Mouse (Mus musculus) midbrain, embryonic 13.5 days (tissue): ENCODE measurements around the gene Spata1. TPM values are rescaled to one million over a fixed set of nuclear protein-coding genes. Genes with fewer than 3 reads are reported as not detected.

Source experiments
- ATAC-seq: fragments of 200-750 bp; cut with Nextera tagmentation; 2 replicates; pipeline ENCODE4 v1.8.0; 2017; ENCODE audit warnings: mild to moderate bottlenecking, moderate TSS enrichment, moderate library complexity
- H3K27ac ChIP-seq: fragments of 300-500 bp; sonication (generic); 2 replicates; pipeline ENCODE4 v1.5.1; 2015; ENCODE audit warnings: inconsistent platforms, mild to moderate bottlenecking, moderate library complexity
- H3K27me3 ChIP-seq: fragments of 300-500 bp; sonication (generic); 2 replicates; pipeline ENCODE4 v1.6.1; 2015; ENCODE audit warnings: mild to moderate bottlenecking, inconsistent platforms
- H3K36me3 ChIP-seq: fragments of 300-500 bp; sonication (generic); 2 replicates; pipeline ENCODE4 v1.6.1; 2015; ENCODE audit warnings: mild to moderate bottlenecking, inconsistent platforms
- H3K4me1 ChIP-seq: fragments of 300-500 bp; sonication (generic); replicated peaks from 2 replicates; pipeline ENCODE4 v1.6.1; 2015; ENCODE audit warnings: inconsistent platforms
- H3K4me2 ChIP-seq: fragments of 300-500 bp; sonication (generic); replicated peaks from 2 replicates; pipeline ENCODE4 v1.6.1; 2015; ENCODE audit warnings: moderate library complexity, mild to moderate bottlenecking, inconsistent platforms
- H3K4me3 ChIP-seq: fragments of 300-500 bp; sonication (generic); replicated peaks from 2 replicates; pipeline ENCODE4 v1.5.1; 2015; ENCODE audit warnings: mild to moderate bottlenecking, inconsistent platforms
- H3K9ac ChIP-seq: fragments of 300-500 bp; sonication (generic); replicated peaks from 2 replicates; pipeline ENCODE4 v1.6.1; 2015; ENCODE audit warnings: mild to moderate bottlenecking, inconsistent platforms
- H3K9me3 ChIP-seq: fragments of 300-500 bp; sonication (generic); 2 replicates; pipeline ENCODE4 v1.6.1; 2016; ENCODE audit warnings: mild to moderate bottlenecking, inconsistent platforms
- WGBS: fragments of 180-500 bp; shearing (Covaris S2); methylation state at CpG from one replicate; pipeline ENCODE4 v1.1.7; 2015; 5-methylcytosine and 5-hydroxymethylcytosine counted together
- polyA plus RNA-seq: library from polyadenylated mRNA; unstranded; fragments of >200 nt; fragmentation: Nextera tagmentation; extraction: Ambion mirVana; gene quantifications from 2 replicates; pipeline ENCODE4 v1.2.1, GENCODE M21; 2015

The Spata1 gene
- polyA plus RNA-seq, 1 experiment from 2014 or later: 5.5 TPM

DNA sequence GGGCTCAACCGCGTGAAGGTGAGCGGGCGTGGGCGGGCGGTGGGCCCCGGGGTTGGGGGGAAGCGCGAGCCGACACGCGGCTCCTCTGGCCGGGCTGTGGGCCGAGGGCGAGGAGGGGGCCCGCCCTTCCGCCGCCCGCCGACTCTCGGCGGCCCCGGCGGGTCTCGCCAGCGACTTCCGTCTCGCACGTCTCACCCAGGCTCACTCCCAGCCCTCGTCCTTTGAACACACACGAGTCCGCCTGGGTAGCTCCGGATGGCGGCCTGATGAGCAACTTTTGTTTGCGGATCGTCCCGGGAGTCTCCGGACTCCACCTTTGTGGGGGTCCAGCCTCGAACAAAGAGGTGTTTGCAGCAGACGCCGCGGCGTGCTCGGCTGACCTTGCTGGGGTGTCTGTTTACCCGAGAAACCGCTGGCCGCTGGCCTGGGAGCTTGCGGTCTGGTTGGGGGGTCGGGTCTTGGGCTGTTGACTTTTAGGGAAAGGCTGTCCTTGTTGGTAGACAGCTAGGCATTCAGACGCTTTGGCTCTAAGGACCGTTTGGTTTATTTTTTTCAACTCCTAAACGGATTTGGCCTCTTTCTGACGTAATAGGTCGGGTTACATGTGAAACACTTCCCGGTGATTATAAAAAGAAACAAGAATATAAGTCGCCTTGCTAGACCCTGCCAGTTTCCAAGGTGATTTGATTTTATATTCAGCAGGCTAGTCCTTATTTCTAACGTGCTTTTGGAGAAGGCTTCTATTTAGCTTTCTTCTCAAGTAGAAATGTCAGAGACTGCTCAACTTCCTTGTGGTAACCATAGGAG is 653 bp upstream of the Spata1 start:
- Histone ChIP-seq H3K9me3 (no peaks in the 10 kb centered on the region), H3K36me3 (peaks cover 8% of the 10 kb centered on the region), H3K4me2 (peak overlapping the region; percentile 66), H3K4me1 (peaks cover 25% of the 10 kb centered on the region), H3K27me3 (no peaks in the 10 kb centered on the region), H3K27ac (peak overlapping the region; percentile 77), H3K9ac (peak overlapping the region; percentile 82), H3K4me3 (peak overlapping the region; percentile 80)
- ATAC-seq: peak; percentile 90
- under 1% methylated on average over 57 of the region's 57 CpGs for WGBS

GRCm38 (mm10) chr3:146498989-146499388 is 564 bp downstream of the Spata1 start:
- Histone ChIP-seq H3K4me3 (peak overlapping the region; percentile 80), H3K4me2 (peak overlapping the region; percentile 66), H3K9ac (peak overlapping the region; percentile 82), H3K9me3 (no peaks in the 10 kb centered on the region), H3K36me3 (peaks cover 8% of the 10 kb centered on the region), H3K27ac (peak overlapping the region; percentile 60), H3K27me3 (no peaks in the 10 kb centered on the region), H3K4me1 (peaks cover 25% of the 10 kb centered on the region)
- ATAC-seq: no peak
- WGBS: 5% methylated on average over 13 of the region's 13 CpGs

DNA sequence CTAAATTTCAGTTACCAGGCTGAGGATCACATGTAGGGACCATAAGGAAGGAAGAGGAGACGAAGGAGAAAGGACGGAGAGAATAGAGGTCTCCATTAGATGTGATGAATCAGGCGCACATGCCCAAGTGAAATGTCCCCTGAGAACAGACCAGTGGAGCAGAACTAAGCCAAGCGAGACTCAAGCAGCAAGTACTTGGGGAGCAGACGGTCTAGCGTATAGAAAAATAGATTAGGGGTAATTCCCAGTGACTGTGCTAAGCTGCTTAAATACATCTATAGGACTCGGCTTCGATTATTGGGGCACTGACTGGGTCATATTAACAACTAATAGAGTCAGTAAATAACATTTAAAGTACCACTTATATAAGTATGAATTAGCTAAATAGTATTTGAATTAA is 4.6 kb downstream of the Spata1 start:
- ATAC-seq: no peak
- Histone ChIP-seq H3K27ac (no peak overlapping the region), H3K4me2 (no peak overlapping the region), H3K4me3 (no peak overlapping the region), H3K9ac (no peak overlapping the region), H3K9me3 (no peaks in the 10 kb centered on the region), H3K4me1 (no peaks in the 10 kb centered on the region), H3K27me3 (no peaks in the 10 kb centered on the region), H3K36me3 (no peaks in the 10 kb centered on the region)
- 16% methylated on average over 8 of the region's 8 CpGs for WGBS

GRCm38 (mm10) chr3:146486464-146486863 is 13.1 kb downstream of the Spata1 start:
- Histone ChIP-seq H3K27ac (no peak overlapping the region), H3K9me3 (no peaks in the 10 kb centered on the region), H3K4me1 (no peaks in the 10 kb centered on the region), H3K4me3 (no peak overlapping the region), H3K9ac (no peak overlapping the region), H3K27me3 (no peaks in the 10 kb centered on the region), H3K4me2 (no peak overlapping the region), H3K36me3 (no peaks in the 10 kb centered on the region)
- ATAC-seq: no peak
- WGBS: 85% methylated on average over 4 of the region's 4 CpGs

DNA sequence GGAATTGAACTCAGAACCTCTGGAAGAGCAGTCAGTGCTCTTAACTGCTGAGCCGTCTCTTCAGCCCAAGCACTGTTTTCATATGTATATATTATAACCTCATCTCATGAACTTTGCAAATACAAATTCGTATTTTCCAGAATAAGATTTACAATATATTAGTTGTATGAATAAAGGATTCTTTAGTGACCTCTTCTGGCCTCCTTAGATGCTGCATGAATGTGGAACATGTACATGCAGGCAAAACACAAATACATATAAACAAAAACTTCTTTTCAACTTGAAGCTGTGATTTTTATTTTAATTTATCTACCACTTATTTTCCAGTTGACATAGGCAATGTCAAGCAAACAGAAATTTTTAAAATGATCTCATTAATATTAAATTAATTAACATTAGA is 17.5 kb downstream of the Spata1 start:
- no peaks in the 10 kb centered on the region for H3K9me3 ChIP-seq
- no peak overlapping the region for H3K4me2 ChIP-seq
- WGBS: 72% methylated on average over 2 of the region's 2 CpGs
- no peaks in the 10 kb centered on the region for H3K4me1 ChIP-seq
- no peaks in the 10 kb centered on the region for H3K27me3 ChIP-seq
- H3K36me3 ChIP-seq: no peaks in the 10 kb centered on the region
- no peak overlapping the region for H3K9ac ChIP-seq
- no peak overlapping the region for H3K27ac ChIP-seq
- no peak for ATAC-seq
- H3K4me3 ChIP-seq: no peak overlapping the region

GRCm38 (mm10) chr3:146474428-146474827 is 25.1 kb downstream of the Spata1 start:
- 91% methylated on average over 3 of the region's 3 CpGs for WGBS
- no peaks in the 10 kb centered on the region for H3K4me1 ChIP-seq
- no peaks in the 10 kb centered on the region for H3K27me3 ChIP-seq
- H3K4me2 ChIP-seq: no peak overlapping the region
- no peaks in the 10 kb centered on the region for H3K36me3 ChIP-seq
- H3K4me3 ChIP-seq: no peak overlapping the region
- no peaks in the 10 kb centered on the region for H3K9me3 ChIP-seq
- no peak overlapping the region for H3K9ac ChIP-seq
- H3K27ac ChIP-seq: no peak overlapping the region
- ATAC-seq: no peak

GRCm38 (mm10) chr3:146473741-146474140 is 25.8 kb downstream of the Spata1 start:
- no peak for ATAC-seq
- no peaks in the 10 kb centered on the region for H3K36me3 ChIP-seq
- no peak overlapping the region for H3K9ac ChIP-seq

GRCm38 (mm10) chr3:146472657-146473056 is 26.9 kb downstream of the Spata1 start:
- ATAC-seq: no peak
- Histone ChIP-seq H3K9me3 (no peaks in the 10 kb centered on the region), H3K27me3 (no peaks in the 10 kb centered on the region), H3K4me3 (no peak overlapping the region), H3K9ac (no peak overlapping the region), H3K36me3 (no peaks in the 10 kb centered on the region), H3K4me1 (no peaks in the 10 kb centered on the region), H3K4me2 (no peak overlapping the region), H3K27ac (no peak overlapping the region)
- WGBS: 75% methylated on average over 4 of the region's 4 CpGs

More at GRCm38 (mm10) chr3:146473741-146474140, 25.8 kb downstream of the Spata1 start:
- Histone ChIP-seq H3K4me1 (no peaks in the 10 kb centered on the region), H3K4me2 (no peak overlapping the region), H3K9me3 (no peaks in the 10 kb centered on the region), H3K27ac (no peak overlapping the region), H3K27me3 (no peaks in the 10 kb centered on the region), H3K4me3 (no peak overlapping the region)

DNA sequence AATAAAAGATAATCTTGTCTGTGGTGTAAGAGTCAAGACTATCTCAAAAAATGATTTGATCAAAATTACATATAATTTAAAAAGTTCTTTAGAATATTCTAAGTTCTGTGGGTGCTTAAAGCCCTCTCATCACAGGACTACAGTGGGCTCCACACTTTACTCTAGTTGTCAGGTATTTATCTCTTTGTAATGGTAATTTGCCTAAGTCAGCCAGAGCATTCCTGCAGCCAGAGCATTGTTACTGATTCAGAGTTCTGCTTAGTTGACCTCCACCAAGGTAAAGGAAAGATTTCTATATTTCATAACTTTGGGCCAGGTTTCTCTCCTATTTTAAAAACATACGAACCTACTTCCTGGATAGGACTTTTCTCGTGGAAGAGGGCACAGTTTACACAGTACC is 30.3 kb downstream of the Spata1 start:
- WGBS: 82% methylated on average over 2 of the region's 2 CpGs
- Histone ChIP-seq H3K9me3 (no peaks in the 10 kb centered on the region), H3K4me2 (no peak overlapping the region), H3K27ac (no peak overlapping the region), H3K9ac (no peak overlapping the region), H3K4me1 (no peaks in the 10 kb centered on the region), H3K36me3 (no peaks in the 10 kb centered on the region), H3K4me3 (no peak overlapping the region), H3K27me3 (no peaks in the 10 kb centered on the region)
- no peak for ATAC-seq

- WGBS: 72% methylated on average over 2 of the region's 2 CpGs
- Histone ChIP-seq H3K4me3 (no peak overlapping the region), H3K9ac (no peak overlapping the region), H3K4me2 (no peak overlapping the region), H3K27ac (no peak overlapping the region), H3K9me3 (no peaks in the 10 kb centered on the region), H3K4me1 (no peaks in the 10 kb centered on the region), H3K36me3 (no peaks in the 10 kb centered on the region), H3K27me3 (no peaks in the 10 kb centered on the region)
- no peak for ATAC-seq
Observed at GRCm38 (mm10) chr3:146462939-146463338, 36.6 kb downstream of the Spata1 start.

GRCm38 (mm10) chr3:146451375-146451774 is 48.2 kb downstream of the Spata1 start:
- WGBS: 64% methylated on average over 5 of the region's 5 CpGs
- H3K27ac ChIP-seq: no peak overlapping the region
- H3K36me3 ChIP-seq: no peaks in the 10 kb centered on the region
- H3K4me2 ChIP-seq: no peak overlapping the region
- H3K4me1 ChIP-seq: peaks cover 10% of the 10 kb centered on the region
- no peak overlapping the region for H3K9ac ChIP-seq
- ATAC-seq: no peak
- no peaks in the 10 kb centered on the region for H3K9me3 ChIP-seq
- H3K27me3 ChIP-seq: no peaks in the 10 kb centered on the region
- no peak overlapping the region for H3K4me3 ChIP-seq

DNA sequence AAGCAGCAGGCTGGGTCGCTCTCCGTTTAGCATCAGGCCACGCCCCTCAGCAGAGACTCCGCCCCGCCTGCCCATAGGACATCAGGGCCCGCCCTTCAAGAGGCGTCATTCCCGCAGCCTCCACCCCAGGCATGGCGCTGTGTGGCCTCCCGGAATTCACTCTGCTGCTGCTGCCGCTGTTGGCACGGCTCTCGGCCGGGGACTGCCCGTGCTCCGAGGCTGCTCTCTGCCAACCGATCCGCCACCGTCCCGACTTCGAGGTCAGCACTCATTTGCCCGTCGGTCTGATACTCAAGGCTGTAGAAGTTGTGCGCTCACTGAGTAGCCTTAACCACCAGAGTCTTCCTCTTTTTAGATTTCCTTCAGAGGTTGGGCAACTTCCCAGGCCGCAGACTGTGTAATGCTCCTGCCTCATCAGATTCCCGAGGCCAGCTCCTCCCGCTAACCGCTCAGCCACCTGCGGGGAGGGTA is 49.1 kb downstream of the Spata1 start:
- under 1% methylated on average over 29 of the region's 29 CpGs for WGBS
- H3K27me3 ChIP-seq: no peaks in the 10 kb centered on the region
- peak overlapping the region; percentile 67 for H3K9ac ChIP-seq
- H3K4me1 ChIP-seq: peaks cover 10% of the 10 kb centered on the region
- H3K4me2 ChIP-seq: peak overlapping the region; percentile 70
- H3K4me3 ChIP-seq: peak overlapping the region; percentile 58
- H3K27ac ChIP-seq: peak overlapping the region; percentile 63
- H3K9me3 ChIP-seq: no peaks in the 10 kb centered on the region
- H3K36me3 ChIP-seq: peaks cover 7% of the 10 kb centered on the region; the same call in 1 of the 2 replicates
- peak; percentile 99 for ATAC-seq
